Mouse (Mus musculus): ENCODE data around the gene Fkbp6.

The Fkbp6 gene

DNA sequence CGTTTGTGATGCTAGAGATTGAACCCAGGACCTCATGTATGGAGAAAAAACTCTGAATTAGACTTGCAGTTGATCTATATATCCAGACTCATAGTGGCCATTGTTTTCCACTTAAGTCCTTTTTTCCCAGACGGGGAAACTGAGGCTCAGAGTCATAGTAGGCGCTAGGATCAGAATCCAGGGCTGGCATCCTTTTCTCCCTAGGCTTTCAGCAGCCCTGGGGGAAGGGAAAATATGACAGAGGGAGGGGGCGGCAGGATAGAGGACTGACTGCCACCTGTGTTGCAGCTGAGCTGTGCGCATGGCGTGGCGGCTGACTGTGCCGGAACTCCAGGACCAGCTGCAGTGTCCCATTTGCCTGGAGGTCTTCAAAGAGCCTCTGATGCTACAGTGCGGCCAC is 3.2 kb upstream of the Fkbp6 start, which contains the start of gene Trim50:
Gene Trim50 (plus strand): TSS at position 301 of the 400 bp plus-strand sequence.
- DNase-seq (ENCODE audit: low spot score in 2 of 2) = no peak

GRCm38 (mm10) chr5:135351606-135352005 is 1.8 kb upstream of the Fkbp6 start:
- no peak for DNase-seq (ENCODE audit: low spot score in 2 of 2)

DNA sequence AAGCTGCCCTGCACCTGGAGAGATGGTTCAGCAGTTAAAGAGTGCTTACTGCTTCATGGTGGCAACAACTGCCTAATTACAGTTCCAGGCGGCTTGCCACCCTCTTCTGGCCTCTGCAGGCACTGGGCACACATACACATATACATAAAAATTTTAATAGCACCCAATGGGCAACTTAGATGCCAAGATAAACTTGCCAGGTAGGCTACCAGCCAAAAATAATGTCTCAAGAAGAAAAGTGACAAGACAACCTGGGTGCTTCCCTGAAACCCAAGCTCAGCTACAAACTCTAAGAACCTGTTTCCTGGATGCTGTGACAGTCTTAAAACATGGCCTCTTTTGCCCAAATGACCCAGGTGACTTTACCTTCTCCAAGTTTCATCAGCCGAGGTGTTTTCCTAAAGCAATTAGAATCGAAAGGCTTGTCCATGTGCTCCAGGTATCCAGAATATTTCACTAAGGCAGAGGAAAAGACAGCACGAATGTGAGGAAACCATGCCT is 2.3 kb downstream of the Fkbp6 start:
- DNase-seq (ENCODE audit: low spot score in 2 of 2) = no peak

- no peak for DNase-seq (ENCODE audit: low spot score in 2 of 2)
Observed at GRCm38 (mm10) chr5:135346430-135346829, 3.4 kb downstream of the Fkbp6 start.

- DNase-seq (ENCODE audit: low spot score in 2 of 2) = no peak
Observed at GRCm38 (mm10) chr5:135345989-135346388, 3.9 kb downstream of the Fkbp6 start.

GRCm38 (mm10) chr5:135337575-135337974 is 12.3 kb downstream of the Fkbp6 start:
- no peak for DNase-seq (ENCODE audit: low spot score in 2 of 2)

DNA sequence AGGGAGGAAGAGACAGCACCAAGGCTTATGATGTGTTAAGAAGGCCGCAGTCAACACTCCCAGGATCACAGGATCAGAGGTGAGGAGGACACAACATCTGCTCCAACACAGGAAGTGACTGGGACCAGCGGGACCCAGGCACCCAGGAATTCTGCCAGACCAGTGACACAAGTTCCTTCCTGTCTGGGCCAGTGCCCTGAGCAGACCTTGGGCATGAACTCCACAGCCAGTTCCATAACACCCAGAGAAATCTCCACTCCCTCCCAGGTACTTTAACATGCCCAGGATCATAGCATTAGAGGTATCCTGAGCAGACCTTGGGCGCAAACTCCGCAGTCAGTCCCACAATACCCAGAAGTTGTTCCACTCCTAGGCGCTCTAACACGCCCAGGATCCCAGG is 18.7 kb downstream of the Fkbp6 start:
- DNase-seq (ENCODE audit: low spot score in 2 of 2) = no peak

DNA sequence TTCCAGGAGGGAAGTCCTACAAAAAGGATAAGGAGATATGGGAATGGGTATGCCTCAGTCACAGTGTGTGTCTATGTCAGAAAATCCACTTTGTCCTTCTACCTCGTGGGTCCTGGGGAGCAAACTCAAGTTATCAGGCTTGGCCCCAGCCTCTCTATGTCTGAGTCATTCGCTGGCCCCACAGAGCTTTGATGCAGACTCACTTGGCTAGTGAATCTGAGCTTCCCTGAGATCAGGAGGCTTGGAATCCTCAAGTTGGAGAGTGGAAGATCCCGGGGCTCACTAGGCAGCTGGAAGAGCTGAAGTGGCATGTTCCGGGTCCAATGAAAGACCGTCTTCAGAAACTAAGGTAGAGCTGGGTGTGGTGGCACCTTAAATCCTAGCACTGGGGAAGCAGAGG is 19.6 kb downstream of the Fkbp6 start:
- no peak for DNase-seq (ENCODE audit: low spot score in 2 of 2)

- no peak for DNase-seq (ENCODE audit: low spot score in 2 of 2)
Observed at GRCm38 (mm10) chr5:135329471-135329870, 20.4 kb downstream of the Fkbp6 start.

- DNase-seq (ENCODE audit: low spot score in 2 of 2) = no peak
Observed at GRCm38 (mm10) chr5:135326121-135326659, 23.7 kb downstream of the Fkbp6 start.

GRCm38 (mm10) chr5:135322197-135322596 is 27.6 kb downstream of the Fkbp6 start:
- DNase-seq (ENCODE audit: low spot score in 2 of 2) = no peak

GRCm38 (mm10) chr5:135319856-135320255 is 30.0 kb downstream of the Fkbp6 start:
- no peak for DNase-seq (ENCODE audit: low spot score in 2 of 2)

- DNase-seq (ENCODE audit: low spot score in 2 of 2) = no peak
Observed at GRCm38 (mm10) chr5:135316177-135316576, 33.7 kb downstream of the Fkbp6 start.

DNA sequence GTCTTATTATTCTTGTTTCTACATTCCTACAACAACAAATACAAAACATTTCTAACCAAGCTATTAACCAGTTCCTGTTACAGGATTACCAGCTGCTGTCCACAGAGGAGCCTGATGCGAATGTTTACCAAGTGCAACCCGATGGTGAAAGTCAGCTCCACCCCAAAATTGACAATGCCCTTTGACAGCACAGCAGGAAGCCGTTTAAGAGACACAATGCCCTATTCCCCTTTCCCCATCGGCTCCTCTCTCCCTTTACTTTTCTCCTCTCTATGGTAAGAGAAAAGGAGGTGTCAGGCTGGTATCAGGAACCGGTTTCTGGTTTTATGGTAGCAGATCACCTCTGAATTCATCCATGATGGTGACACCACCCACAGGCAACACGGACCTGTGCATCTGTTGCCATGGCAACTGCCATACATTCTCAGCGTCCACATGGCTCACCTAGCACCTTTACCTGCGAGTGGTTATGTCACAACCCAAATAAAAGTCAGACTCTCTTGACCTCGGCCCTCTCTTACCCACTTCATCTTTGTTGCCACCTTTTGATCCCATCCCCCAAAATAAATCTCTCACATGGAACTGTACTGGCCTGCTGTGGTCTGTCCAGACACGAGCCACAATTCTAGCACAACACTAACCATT is 43.4 kb downstream of the Fkbp6 start:
- no peak for DNase-seq (ENCODE audit: low spot score in 2 of 2)

DNA sequence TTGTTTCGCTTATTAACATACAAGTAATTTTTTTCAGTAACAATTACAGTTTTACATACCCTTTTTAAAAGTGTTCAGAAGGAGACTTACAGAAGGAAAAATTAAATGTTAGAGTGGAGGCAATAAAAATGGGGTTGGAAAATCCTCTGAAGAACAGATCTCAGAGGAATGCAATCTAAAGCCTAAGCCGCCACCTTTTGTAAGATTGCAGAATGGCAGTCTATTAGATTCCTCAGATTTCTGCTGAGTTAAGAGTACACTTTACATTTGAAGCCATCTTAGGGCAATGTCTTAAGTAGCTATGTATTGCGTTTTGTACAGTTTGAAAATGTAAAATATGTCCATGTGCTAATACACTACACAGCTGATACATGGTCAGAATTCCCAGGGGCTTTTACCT is 47.4 kb downstream of the Fkbp6 start:
- DNase-seq (ENCODE audit: low spot score in 2 of 2) = no peak

- DNase-seq (ENCODE audit: low spot score in 2 of 2) = no peak
Observed at GRCm38 (mm10) chr5:135301916-135302315, 47.9 kb downstream of the Fkbp6 start.

GRCm38 (mm10) chr5:135292001-135292400 is 57.8 kb downstream of the Fkbp6 start:
- DNase-seq (ENCODE audit: low spot score in 2 of 2) = no peak

DNA sequence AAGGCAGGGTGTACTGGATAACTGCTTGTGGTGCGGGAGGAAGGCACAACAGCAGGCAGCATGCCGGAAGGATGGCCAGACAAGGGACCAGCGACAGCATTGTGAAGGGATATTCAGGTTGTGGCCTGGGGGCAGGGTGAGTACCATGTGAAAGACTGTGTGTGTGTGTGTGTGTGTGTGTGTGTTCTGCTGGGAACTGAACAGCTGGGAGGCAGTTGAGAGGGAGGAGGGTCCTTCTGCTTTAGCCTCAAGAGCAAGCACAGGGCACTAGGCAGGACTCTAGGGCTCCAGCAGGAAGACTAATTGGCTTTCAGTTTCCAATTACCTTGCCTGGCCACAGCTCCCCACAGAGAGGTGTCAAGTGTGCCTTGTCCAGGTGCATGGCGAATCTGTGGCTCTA is 58.7 kb downstream of the Fkbp6 start:
- no peak for DNase-seq (ENCODE audit: low spot score in 2 of 2)

- no peak for DNase-seq (ENCODE audit: low spot score in 2 of 2)
Observed at GRCm38 (mm10) chr5:135290703-135291102, 59.1 kb downstream of the Fkbp6 start.

DNA sequence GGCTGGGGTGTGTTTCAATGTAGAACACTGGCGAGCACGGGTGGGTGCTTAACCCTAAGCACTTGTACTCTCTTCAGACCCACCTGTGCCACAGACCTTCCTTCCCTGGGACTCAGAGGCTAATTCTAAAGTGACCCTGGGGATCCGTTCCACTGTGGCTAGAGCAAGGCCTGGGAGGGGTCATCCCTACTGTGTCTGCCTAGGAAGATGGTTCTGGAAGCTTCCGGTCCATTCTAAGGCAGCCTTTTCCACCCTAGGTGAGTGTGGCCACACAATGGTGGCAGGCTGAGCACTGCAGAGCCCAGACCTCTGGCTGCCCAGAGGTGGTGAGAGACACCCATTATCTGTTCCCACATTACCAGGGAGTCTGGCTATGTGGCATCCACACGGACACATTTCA is 62.9 kb downstream of the Fkbp6 start:
- DNase-seq (ENCODE audit: low spot score in 2 of 2) = no peak

DNA sequence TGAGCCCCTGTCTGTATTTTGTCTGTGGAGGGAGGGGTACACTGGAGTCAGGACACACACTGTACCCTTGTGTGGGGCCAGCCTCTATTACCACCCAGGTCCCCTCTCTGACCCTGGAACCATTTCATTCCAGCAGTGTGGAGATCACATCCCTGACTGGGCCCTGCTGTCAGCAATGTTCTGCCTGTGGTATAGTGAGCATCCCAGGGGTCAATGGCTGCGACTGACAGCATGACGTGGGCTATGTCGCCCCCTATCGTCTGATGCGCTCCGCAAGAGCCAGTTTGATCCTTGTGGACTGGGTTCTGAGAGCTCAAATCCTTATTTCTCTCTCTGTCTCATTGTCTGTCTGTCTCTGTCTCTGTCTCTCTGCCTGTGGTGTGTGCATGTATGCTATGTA is 63.7 kb downstream of the Fkbp6 start:
- DNase-seq (ENCODE audit: low spot score in 2 of 2) = peak; percentile 66 to 84

GRCm38 (mm10) chr5:135285211-135285610 is 64.6 kb downstream of the Fkbp6 start:
- DNase-seq (ENCODE audit: low spot score in 2 of 2) = no peak

DNA sequence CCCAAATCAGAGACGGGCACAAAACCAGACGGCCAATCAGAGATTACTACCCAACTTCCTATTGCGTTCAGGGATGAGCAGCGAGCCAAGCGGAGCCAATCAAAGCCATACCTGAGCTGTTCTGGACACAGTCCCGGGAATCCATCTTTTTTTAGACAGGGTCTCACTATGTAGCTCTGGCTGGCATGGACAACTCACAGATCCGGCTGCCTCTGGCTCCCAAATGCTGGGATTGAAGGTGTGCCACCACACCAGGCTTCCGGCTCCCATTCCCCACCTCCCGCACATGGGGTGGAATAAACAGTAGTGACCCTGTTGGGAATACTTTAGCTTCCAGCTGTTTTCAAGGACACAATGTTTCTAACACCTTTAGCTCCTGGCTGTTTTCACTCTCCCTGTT is 69.6 kb downstream of the Fkbp6 start:
- DNase-seq (ENCODE audit: low spot score in 2 of 2) = no peak

DNA sequence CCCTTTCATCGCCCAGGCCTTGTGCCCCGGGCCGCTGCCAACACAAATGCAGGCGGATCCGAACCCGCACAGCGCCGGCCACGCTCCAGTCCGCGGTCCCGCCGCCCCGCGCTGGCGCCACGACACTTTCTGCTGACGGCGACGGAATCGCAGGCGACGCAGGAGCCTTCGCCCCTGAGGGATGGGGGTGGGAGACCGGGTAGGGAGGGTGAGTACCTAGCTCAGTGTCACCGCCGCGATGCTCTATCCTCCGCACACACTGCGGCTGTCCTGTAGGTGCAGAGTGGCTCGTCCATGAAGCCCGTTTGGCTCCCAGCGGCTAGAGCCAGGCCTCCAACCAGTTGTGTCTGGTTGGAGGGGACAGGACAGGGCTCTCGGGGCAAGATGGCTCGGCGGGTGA is 73.2 kb downstream of the Fkbp6 start:
- no peak for DNase-seq (ENCODE audit: low spot score in 2 of 2)

Measured in cerebellum, postnatal 4 days (tissue).